Mouse (Mus musculus): Measurements from ENCODE around the gene Angpt4.

The Angpt4 gene

GRCm38 (mm10) chr2:151916061-151916831, 5.2 kb downstream of the Angpt4 start:
- DNase-seq, result no peak

- no peak for DNase-seq
Measured at GRCm38 (mm10) chr2:151919140-151919539, 8.1 kb downstream of the Angpt4 start.

- no peak for DNase-seq
Measured at GRCm38 (mm10) chr2:151921068-151921467, 10.1 kb downstream of the Angpt4 start.

- no peak for DNase-seq
Measured at GRCm38 (mm10) chr2:151921596-151921995, 10.6 kb downstream of the Angpt4 start.

DNA sequence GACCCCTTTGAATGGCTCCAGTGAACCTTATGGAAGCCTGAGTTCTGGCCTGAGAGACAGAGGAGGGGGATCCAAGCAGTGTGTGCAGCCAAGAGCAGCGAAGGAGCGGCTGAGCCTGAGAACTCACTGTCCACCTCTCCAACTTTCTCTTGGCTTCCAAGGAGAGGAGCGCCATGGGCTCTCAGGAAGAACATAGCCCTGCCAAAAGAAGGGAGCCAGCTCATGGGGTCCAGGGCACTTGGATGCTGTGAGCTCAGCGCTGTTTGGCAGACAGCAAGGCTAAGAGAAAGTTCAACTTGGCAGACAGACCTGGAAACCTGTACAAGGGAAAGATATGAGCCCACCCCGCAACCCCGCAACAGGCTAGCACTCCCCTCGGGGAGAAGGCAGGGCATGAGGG, 13.3 kb downstream of the Angpt4 start:
- DNase-seq, result no peak

DNA sequence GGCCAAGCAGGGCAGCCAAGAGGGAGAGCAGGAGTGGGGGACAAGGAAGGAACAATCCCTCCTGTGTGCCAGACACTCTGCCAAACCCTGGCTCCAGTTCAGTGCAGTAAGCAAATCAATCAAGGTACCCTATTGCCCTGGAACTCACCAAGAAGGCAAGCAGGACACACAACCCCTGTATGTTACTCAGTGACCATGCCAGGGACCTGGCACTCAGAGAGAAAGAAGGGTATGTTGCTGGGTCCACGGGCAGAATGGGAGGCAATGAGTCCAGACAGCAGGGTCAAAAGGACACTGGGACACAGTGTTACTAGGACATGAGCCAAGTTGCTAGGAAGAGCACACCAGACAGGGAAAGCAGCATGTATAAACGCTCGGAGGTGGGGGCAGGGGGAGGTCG, 14.7 kb downstream of the Angpt4 start:
- DNase-seq, result no peak

DNA sequence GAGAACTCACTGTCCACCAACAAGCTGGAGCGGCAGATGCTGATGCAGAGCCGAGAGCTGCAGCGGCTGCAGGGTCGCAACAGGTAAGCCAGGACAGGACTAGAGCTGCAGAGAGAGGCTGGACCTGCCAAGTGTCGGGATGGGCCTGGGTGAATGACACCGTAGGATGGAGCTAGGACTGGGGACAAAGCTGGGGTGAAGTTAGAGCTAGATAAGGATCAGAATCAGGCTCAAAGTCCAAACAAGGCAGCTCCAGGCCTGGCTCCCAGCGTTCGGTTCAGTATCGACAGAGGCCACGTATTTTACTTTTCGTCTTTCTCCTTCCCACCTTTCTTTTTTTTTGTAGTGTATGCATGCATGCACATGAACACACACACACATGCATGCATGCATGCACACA, 16.1 kb downstream of the Angpt4 start:
- no peak for DNase-seq

DNA sequence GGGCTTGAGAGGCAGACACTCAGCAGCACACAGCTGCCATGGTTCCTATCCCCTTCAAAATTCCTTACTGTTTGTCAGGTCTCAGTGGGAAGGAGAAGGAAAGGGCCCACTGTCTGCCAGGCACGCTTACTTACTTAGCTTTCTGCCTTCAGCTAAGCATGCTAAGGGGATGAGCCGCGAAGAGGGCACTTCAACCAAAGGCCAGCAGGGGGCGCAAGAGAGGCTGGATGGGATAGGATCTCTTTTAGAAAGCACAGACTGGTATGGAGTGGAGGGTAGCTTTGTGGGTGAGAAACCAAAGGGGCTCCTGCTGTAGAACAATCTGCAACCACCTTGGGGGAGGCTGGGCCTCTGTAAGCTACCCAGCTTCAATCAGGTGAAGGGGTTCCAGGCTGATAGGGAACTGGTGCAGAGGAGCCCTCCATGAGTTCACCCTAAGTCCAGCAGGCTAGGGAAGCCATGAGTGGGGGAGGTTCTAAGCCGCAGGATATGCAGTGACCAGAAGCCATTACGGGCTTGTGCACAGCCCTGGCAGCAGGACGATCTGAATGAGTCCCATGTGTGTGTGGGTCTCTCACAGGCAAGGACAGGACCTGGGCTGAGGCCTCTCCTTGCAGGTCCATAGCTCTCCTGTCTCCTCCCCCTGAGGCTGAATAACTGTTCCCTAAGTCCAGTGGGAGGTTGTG, 19.5 kb downstream of the Angpt4 start:
- DNase-seq, result peak; percentile 74

DNA sequence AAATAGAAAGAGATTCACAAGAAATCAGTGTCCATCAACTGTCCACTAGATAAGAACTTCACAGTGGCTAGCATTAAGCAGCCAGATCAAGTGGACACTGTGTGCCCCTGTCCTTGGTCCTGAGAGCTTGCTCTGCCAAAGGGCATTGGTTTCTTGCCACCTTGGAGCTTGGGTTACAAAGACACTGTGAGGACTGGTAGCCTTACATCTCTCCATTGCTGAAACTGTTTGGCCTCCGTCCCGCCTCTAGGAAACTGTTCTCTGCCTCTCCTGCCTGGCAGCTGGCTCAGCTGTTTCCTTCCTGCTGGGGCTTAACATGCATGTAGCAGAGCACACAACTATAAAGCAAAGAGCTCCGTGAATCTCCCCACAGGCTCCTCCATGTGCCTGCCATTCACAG, 26.9 kb downstream of the Angpt4 start:
- DNase-seq, result no peak

DNA sequence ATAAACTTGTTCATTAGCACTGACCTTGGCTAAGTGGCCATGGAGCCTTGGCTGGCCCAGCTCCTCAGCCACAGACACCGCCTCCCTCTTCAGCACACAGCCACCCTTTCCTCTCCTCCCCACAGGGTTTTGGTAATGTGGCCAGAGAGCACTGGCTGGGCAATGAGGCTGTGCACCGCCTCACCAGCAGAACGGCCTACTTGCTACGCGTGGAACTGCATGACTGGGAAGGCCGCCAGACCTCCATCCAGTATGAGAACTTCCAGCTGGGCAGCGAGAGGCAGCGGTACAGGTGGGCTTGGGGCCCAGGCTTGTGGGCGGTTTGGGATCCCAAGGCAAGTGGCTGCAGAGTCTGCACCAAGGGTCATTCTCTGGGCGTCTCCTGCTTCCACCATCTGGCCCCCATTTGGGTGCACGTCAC, 27.8 kb downstream of the Angpt4 start:
- peak; percentile 65 for DNase-seq

GRCm38 (mm10) chr2:151939651-151940420, 28.8 kb downstream of the Angpt4 start:
- no peak for DNase-seq

DNA sequence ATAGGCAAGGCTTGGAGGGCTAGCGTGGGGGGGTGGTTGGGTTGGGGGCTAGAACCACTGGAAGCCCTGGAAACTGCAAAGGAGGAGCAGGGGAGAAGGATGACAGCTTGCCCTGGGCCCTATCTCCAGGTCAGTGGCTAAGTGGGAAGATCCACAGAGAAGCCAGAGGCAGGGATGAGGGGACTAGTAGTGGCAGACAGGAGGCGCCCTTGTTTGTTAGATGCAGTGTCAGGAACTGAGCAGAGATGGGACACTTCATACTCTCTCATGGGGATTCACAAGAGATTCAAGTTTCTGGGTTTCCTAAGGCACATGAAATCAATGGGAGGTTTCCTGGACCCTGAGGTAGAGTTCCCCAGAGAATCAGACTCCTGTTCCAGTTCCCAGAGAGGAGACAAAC, 30.3 kb downstream of the Angpt4 start:
- no peak for DNase-seq

- DNase-seq, result no peak
Measured at GRCm38 (mm10) chr2:151944106-151944505, 33.1 kb downstream of the Angpt4 start.

- DNase-seq, result no peak
Measured at GRCm38 (mm10) chr2:151947617-151948016, 36.6 kb downstream of the Angpt4 start.

DNA sequence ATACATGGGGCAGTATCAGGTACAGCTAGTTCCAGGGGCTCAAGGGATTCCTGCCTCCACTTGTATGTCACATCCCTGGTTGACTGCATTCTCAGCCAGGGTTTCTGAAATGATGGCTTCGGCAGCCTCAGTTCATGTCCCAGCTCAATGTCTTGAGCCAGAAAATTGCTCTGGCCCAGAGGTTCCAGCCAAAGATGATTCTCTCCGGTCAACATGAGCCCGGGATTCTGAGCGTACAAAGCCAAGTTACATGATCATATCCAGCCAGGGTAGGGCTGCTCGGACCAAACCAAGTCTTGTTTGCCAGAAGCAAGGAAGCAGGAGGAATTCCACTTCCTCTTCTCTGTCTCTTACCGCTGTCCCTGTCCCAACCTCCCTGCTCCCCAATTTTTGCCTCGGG, 37.3 kb downstream of the Angpt4 start:
- DNase-seq, result no peak

GRCm38 (mm10) chr2:151949082-151949774, 38.2 kb downstream of the Angpt4 start:
- DNase-seq, result no peak

GRCm38 (mm10) chr2:151953665-151954064, 42.7 kb downstream of the Angpt4 start:
- no peak for DNase-seq

- no peak for DNase-seq
Measured at GRCm38 (mm10) chr2:151956500-151957137, 45.6 kb downstream of the Angpt4 start.

GRCm38 (mm10) chr2:151959274-151959673, 48.3 kb downstream of the Angpt4 start:
- DNase-seq, result no peak

DNA sequence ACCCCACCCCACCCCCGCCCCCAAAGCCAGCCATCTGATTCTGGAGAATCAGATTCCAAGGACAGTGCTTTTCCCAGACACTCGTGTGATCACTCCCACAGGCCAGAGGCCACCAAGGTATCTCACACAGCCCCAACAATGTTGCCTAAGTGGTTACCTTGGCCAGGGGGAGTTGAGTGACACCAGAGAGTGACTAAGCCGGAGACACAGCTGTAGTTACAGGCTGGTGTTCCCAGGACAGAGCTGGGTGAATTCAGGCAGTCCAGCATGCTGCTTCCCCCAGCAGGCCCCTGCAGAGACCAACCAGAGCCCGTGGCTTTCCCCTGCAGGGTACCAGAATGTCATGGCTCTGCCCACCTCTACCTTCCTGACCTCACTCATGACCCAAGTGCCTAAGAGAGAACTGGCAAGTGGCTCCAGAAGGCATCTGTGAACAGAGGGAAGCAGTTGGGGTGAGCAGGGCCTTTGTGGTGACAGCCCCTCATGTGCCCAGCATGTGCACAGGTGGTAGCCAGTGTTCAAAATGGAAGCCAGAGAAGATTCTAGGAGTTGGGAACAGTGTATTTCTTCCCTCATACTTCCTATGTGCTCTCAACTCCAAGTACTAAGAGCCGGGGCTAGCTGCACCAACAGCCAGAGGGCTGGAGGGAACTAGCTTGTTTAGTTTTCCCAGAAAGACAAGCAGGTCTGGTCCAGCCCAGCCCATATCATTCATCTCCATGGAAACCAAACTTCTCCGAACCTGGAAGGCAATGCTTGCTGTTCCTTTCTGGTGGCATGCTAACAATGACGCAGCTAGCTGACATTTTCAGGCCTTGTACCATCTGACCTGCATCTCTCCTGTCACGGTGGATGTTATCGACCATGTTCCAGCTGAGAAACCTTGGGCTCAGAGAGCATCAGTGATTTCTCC, 50.5 kb downstream of the Angpt4 start:
- no peak for DNase-seq

DNA sequence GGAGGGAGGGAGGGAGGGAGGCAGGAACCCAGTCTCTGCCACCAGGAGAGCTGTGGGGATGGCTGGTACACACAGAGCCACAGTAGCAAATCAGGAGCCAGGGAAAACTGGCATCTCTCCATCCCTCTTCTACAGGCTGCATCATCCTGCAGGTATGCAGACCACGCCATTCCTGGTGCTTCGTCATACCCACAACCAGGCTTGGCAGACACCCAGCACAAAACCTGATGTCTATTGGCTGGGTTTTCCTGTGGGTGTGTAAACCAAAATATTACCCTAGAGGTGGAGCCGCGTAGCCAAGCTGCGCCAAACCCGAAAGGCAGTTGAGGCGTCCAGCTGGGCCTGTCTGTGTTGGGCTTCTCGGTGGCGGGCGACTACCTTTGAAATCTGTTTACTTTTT, 51.5 kb downstream of the Angpt4 start:
- peak; percentile 90 for DNase-seq
